Mouse (Mus musculus) activated CD4-positive, CD25-positive, alpha-beta regulatory T cell, adult 4 months (primary cell): ENCODE measurements around the gene Fbxo6. TPM values are rescaled to one million over a fixed set of nuclear protein-coding genes. Genes with fewer than 3 reads are reported as not detected.
A peak's percentile ranks its signal among the peaks of the same experiment; 100 is the strongest.
"Not testable (repeated sequence)": the region's sequence is repeated elsewhere in the genome, so short reads cannot be mapped to it uniquely, and the experiment has no call there.

Experiments used
- ATAC-seq: one replicate; pipeline ENCODE4 v1.8.0; 2017
- polyA plus RNA-seq, 2 experiments: library from polyadenylated mRNA; unstranded; fragments of 100-300 nt; shearing (Covaris generic); gene quantifications; one replicate each; pipeline ENCODE4 v1.2.1; 2017

Fbxo6 gene
- polyA plus RNA-seq, 2 experiments from 2014 or later = 48.2 to 57.2 TPM

DNA sequence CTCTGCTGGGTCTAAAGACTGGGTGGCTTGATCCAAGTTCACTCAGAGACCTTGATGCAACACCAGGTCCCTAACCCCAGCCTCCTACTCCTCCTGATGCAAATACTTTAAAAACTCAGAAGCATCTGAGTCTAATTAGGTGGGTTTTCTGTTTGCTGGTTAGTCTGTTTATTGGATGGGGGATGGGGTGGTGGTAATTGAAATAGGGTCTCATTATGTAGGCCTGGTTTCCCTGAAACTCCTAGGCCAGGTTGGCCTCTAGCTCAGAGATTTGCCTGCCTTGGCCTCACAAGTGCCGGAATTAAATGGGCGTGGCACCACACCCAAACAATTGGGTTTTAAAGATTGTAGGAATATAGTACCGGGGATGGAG is 29.3 kb downstream of the Fbxo6 start:
- ATAC-seq = no peak

DNA sequence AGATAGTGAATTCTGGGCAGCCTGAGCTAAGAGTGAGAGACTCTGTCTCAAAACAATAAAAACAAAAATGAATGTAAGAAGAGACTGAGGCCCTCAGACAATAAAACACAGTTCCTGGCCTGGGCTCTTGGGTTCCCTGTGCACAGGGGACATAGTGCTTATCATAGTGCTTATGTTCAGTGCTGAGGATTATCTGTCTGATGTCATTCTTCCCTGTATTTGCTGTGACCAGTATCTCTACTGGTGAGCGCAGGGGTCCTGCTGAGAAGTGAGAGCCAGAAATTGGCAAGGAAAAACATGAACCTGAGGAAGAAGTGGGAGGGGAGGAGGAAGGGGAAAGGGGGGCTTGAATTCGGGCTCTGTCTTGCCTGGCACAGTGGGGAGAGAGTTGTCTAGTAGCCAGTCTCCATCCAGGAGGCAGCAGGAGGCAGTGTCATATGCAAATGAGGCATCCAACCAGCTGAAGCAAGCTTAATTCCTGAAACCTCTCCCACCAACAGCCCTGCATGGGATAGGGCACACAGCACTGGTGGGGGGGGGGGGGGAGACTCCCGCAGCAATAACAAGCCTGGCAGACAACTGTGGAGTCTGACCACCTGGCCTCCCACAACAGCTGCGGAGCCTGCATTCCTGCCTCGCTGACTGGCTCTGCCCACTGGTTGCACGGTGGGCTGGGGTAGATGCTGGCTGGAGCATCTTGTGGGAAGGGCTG is 29.8 kb downstream of the Fbxo6 start:
- no peak for ATAC-seq

DNA sequence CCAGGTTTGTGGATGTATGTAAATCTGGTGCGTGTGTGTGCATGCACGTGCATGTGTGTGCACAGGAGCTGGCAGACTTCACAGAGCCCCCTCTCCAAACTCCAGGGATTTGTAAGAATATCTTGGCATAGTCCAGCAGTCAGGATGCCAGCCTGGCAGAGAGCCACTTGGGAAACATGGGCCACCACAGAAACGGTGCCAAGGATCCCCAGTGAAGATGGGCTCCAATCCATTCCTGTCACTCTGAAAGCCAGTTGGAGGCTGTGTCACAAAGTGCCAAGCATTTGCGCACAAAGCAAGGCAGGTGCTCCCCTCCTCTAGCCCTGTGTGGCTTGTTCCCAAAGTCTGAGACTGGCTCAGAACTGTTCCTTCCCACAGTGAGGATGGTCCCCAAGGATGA is 30.6 kb downstream of the Fbxo6 start:
- no peak for ATAC-seq

DNA sequence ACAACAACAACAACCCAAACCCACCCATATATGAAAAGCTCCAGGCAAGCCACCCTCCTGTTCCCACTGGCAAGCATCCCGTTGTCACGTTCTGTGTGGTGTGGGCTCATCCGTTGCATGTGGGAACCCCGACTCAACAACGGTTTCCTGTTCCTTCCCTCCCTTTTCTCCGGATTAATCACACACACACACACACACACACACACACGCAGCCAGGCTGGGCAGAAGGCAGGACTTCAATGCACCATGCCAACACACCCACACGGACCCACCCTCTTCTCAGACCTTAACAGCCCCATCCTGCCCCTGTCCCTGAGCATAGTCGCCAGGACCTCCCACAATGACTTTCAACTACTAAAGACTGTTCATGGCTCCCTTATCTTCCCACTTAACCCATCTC is 31.4 kb downstream of the Fbxo6 start:
- ATAC-seq = no peak

DNA sequence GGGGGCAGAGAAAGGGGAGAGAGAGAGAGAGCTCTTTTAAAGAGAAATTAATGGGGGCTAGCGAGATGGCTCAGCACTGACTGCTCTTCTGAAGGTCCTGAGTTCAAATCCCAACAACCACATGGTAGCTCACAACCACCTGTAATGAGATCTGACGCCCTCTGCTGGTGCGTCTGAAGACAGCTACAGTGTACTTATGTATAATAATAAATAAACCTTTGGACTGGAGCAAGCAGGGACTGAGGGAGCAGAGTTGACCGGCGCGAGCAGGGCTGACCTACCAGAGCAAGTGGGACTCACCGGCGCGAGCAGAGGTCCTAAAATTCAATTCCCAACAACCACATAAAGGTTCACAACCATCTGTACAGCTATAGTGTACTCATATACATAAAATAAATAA is 32.4 kb downstream of the Fbxo6 start:
- ATAC-seq = not testable (repeated sequence)

DNA sequence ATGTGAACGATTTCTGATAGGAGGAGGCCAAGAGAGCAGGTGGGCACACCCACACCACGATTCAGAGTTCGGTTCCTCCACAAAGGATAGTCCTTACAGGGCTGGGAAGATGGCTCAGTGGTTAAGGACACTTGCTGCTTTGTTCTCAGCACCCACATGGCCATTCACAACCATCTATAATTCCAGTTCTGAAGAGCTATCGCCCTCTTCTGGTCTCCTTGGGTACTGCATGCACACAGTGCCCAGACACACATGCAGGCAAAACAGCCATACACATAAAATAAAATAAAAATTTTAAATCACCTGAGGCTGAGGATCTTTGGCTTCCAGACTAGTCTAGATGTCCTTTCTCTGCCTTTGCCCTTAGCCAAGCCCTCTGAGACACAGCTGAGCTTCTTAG is 34.5 kb downstream of the Fbxo6 start:
- no peak for ATAC-seq

DNA sequence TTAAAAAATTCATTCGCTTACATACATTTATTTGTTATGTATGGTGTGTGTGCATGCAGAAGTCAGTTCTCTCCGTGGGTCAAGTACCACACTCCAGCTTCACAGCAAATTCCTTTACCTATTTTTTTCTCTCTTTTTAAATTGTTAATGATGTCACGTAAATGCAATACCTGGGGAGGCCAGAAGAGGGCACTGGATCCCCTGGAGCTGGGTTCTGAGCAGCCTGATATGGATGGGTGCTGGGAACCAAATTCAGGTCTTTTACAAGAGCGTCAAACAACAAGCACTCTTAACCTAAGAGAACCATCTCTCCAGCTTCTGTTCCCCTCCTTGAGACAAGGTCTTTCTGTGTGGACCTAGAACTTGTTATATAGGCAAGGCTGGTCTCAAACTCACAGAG is 35.3 kb downstream of the Fbxo6 start:
- ATAC-seq = no peak

DNA sequence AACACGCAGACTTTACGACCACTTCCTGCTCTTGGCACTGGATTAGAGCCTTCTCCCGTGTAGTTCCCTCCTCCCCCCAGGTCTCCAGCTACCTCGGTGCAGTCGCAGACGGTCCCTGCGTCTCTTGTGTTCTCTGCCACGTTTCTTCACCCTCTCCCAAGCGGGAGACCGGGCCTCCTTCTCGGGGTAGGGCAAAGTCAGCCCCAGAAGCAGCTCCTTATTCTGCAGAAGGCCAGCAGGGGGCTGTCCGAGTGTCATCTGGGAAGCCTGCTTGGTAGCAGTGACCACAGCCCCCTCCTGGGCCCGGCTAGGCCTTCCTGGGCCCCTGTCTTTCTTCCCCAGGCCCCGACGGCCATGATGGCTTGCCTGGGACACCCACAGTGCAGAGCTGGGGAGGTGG is 36.5 kb downstream of the Fbxo6 start:
- ATAC-seq = peak; percentile 32

DNA sequence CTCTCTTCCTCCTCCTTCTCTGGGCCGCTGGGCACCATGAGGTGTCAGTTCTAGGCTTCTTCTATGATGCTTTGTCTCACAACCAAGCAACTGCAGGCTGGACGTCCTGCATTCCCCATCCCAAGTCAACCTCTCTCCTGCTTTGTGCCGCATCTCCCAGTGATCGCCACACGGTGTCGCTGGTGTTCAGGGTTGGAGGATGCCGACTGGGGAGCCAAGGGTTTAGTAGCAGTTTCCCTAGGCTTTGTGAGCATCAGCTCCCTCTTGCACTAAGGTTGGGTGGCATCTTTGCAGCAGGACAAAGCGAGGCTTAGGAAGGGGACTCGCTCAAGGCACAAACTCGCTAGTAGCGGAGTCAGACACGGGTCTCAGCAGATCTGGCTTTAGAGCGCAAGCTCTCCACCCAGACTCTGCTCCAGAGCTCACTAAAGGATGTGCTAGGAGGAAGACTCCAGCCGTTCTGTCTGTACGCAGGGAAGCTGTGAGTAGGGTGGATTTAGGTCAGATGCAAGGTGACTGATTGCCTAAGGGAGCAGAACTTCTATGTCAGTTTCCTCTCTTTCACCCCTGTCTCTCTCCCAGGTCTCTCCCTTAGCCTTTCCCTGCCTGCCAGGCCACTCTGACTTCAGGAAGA is 37.1 kb downstream of the Fbxo6 start:
- ATAC-seq = peak; percentile 91

DNA sequence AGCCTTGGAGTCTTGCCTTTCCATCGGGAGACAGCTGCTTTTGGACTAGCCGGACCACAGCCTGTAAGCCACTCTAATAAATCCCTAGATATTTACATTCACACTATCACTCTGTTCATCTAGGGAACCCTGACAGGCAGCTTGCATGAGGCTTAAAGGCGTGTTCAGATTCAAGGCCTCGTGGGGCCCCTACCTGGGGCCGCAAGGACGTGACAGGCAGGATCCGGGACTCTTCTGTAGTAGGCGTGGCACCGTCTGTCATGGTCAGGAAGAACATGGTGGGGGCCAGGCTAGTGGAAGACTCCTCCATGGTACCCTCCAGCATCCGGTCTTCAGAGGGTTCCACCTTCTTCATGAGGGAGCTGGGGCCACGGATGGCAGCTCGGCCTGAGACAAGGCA is 39.4 kb downstream of the Fbxo6 start:
- no peak for ATAC-seq

DNA sequence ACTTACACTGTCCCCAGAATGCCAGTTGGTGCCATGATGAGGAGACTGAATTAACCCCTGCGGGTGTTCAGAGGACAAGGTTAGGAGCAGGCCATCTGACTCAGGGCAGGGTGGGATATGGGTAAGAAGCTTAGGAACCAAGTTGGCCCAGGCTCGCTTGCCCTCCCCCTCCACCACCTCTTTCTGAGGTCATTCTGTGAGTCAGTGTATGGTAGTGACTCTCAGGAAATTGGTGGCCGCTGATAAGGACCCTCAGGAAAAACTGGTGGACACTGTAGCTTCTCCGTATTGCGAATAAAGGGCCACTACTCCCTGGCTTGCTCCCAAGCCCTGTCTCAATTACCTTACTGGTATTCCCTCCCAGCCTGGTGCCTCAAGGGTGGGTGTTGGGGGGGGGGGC is 42.7 kb downstream of the Fbxo6 start:
- ATAC-seq = no peak

DNA sequence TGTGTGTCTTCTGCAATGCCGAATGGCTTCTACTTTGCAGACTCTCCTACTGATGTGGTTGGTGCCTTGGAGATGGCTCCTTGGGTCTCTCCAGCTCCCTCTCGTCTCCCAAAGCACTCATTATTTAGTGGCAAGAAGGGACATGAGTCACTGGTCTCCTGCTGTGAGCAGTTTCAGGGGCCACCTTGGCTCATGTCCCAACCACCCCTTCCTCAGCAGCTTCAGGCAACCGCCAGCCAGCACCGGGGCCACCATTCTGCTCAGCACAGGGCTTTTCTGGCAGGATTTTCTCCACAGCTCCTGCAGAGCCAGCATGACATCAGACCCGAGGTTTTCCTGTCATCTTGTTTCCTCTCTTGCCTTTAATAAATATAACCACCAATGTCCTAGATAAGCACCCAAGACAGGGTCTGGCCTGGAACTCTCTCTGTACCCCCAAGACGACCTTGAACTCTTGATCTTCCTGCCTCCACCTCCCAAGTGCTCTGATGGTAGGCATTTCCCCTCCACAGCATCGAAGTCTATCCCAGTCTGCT is 43.3 kb downstream of the Fbxo6 start:
- no peak for ATAC-seq

DNA sequence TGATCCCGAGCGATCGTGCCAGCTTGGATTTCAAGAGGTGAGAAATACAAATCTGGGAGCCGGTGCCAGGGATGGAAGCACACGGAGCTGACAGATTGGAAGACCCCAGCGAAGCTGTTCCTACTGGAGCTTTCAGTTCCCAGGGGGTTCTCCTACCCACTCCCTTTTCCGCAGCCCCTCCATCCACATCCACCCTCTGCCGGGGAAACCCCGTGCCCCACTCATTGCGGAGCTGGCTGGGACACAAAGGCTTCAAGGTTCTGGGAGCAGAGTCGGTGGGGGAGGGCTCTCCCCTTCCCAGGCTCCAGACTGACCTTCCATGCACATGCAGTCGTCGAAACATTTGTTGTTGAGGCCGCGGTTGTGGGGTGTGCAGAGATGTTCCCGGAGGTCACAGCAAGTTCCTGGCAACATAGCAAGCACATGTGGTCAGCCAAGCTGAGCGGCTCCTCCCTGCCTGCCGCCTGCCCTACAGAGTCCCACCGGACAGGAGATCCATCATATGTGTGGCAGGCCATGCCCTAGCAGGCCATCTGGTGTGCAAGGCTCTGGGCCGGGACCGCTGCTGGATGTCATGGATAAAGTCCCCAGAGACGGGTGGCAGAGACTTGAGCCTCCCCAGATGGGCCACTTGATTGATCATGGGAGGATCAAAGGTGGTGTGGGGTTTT is 44.2 kb downstream of the Fbxo6 start:
- ATAC-seq = no peak

DNA sequence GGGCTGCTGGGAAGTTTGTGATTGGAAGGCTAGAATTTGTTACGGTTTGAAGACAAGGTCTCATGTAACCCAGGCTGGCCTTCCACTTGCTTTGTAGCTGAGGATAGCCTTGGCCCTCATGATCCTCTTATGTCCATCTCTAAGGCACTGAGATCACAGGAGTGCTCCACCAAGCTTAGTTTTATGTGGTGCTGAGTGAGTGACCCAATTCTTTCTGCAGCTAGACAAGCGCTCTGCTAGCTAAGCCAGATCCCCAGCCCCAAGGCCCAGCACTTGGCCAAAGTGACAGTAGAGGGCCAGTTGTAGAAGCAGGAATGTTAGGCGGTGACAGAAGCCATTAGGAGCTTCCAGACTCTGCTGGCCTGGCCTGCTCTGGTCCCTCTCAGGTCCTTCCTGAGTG is 47.8 kb downstream of the Fbxo6 start:
- ATAC-seq = no peak

DNA sequence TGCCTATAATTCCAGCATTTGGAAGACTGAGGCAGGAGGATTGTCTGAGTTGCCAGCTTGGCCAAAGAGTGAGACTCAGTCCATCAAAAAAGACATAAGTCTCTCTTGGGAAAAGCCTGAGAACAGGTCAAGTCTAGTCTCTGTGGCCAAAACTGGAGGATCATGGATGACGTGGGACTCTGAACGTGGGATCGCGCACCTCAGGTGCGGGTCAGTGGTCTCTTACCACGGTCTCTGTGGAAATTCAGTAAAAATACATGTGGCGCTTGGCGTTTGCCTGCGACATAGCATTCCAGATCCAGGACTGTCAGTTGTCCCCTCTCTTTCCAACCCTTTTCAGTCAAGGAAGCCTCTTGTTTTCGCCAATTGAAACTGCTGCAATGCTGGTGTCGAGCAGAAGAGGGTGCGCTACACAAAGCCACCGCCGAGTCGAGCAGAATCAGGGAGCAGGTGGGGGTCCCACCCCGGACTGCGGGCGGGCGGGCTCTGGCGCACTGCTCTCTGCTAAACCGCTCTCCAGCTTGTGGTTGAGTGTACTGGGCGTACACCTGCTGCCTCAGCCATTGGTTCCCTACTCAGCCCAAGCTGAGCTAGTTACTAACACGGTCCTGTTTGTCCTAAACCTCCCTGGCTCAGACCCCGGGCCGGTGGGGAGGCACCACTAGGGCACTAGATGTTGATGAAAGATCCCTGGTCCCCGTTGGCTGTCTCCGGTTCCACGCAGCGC is 50.0 kb downstream of the Fbxo6 start:
- ATAC-seq = peak; percentile 43

DNA sequence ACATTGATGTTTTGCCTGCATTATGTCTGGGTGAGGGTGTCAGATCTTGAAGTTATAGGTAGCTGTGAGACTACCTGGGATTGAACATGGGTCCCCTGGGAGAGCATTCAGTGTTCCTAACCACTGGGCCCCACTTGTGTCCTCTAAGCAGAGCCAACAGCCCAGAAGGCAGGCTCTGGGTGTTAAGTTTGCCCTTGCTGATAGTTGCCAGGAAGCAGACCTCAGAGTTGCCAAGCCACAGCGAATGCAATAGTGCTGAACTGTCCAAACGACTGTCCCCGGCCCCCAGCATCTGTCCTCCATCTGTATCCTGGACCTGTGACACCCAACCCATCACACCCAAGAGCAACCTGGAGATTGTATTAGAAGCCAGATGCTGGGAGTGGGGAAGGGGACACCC is 53.3 kb downstream of the Fbxo6 start:
- ATAC-seq = no peak

DNA sequence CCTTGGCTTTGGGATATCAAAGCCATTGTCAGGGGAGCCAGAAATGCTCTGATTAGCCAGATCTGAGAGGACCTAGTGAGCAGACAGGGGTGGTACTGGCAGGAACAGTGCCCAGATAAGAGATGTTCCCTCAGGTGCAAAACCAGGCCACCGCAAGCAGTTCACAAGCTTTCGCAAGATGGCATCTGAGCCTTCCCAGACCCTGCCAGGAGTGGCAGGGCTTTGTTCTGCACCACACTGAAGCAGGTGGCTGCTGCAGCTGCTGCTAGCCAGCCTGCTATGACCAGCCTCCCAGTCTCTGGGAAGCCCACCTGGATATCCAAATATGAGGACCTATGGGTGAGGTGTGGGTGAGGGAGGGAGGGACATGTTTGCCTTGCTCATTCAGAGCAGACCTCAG is 54.0 kb downstream of the Fbxo6 start:
- no peak for ATAC-seq

Other genes starting within 250 kb of the Fbxo6 start
- 10 to 100 TPM; 17.2 to 23.9 TPM for gene Mfn2, start 247.4 kb downstream of the Fbxo6 start, polyA plus RNA-seq
- 1 to 10 TPM; 2.8 to 4.0 TPM for gene Plod1, start 215.4 kb downstream of the Fbxo6 start, polyA plus RNA-seq
- 10 to 100 TPM in 1 of 2 experiments, 1 to 10 TPM in 1; 8.9 to 11.4 TPM for gene 2510039O18Rik, start 211.2 kb downstream of the Fbxo6 start, polyA plus RNA-seq
- gene Nppb, start 166.4 kb downstream of the Fbxo6 start, polyA plus RNA-seq = not detected
- gene Nppa, start 151.4 kb downstream of the Fbxo6 start, polyA plus RNA-seq = not detected
- gene Clcn6, start 113.3 kb downstream of the Fbxo6 start, polyA plus RNA-seq = 1 to 10 TPM; 2.4 to 3.3 TPM
- gene Mthfr, start 113.1 kb downstream of the Fbxo6 start, polyA plus RNA-seq = 10 to 100 TPM in 1 of 2 experiments, 1 to 10 TPM in 1; 6.0 to 12.9 TPM
- gene Agtrap, start 64.1 kb downstream of the Fbxo6 start, polyA plus RNA-seq = 10 to 100 TPM; 16.7 to 17.4 TPM
- gene Mad2l2, start 21.8 kb downstream of the Fbxo6 start, polyA plus RNA-seq = 10 to 100 TPM; 39.2 to 48.2 TPM
- under 1 TPM in 1 of 2 experiments, not detected in 1; 0.11 TPM for gene Draxin, start 21.4 kb downstream of the Fbxo6 start, polyA plus RNA-seq
- gene Fbxo44, start 8.3 kb upstream of the Fbxo6 start, polyA plus RNA-seq = 1 to 10 TPM in 1 of 2 experiments, under 1 TPM in 1; 0.29 to 6.2 TPM
- gene Fbxo2, start 8.5 kb upstream of the Fbxo6 start, polyA plus RNA-seq = not detected
- gene Disp3, start 135.8 kb upstream of the Fbxo6 start, polyA plus RNA-seq = not detected